Mouse (Mus musculus) bone marrow macrophage, adult 2 months (primary cell): ENCODE results near the gene Fgfr2.

ENCODE experiments used
- CTCF ChIP-seq: IDR thresholded peaks from 2 replicates; pipeline ENCODE4 v1.5.1; 2012; ENCODE audit warnings: low read depth, mild to moderate bottlenecking, low read length, moderate library complexity
- POLR2A ChIP-seq: IDR thresholded peaks from 2 replicates; pipeline ENCODE4 v1.6.1; 2012; ENCODE audit warnings: mild to moderate bottlenecking, low read depth, low read length, borderline replicate concordance

- TF ChIP-seq CTCF = no peak
- TF ChIP-seq POLR2A = no peak
These were observed 2602.2 kb downstream of the Fgfr2 start for GRCm38 (mm10) chr7:130520812-130521422.
